Mouse (Mus musculus) intestine, embryonic 14.5 days (tissue): ENCODE results near the gene Slfn5. TPM values are rescaled to one million over a fixed set of nuclear protein-coding genes. Genes with fewer than 3 reads are reported as not detected.
A peak's percentile ranks its signal among the peaks of the same experiment; 100 is the strongest.

ENCODE experiments used
- ATAC-seq: fragments of 200-750 bp; cut with Nextera tagmentation; replicated peaks from 2 replicates; pipeline ENCODE4 v1.8.0; 2017; ENCODE audit warnings: low read depth, moderate number of reproducible peaks, moderate TSS enrichment, moderate library complexity; ENCODE audit not compliant: low FRiP score, low TSS enrichment
- DNase-seq: peaks from one replicate; pipeline ENCODE4 v3.0.0-alpha.2; 2018; ENCODE audit warnings: low spot score
- H3K27ac ChIP-seq: fragments of 300-500 bp; sonication (generic); 2 replicates; pipeline ENCODE4 v1.5.1; 2014; ENCODE audit warnings: low read depth, mild to moderate bottlenecking, control low read depth
- H3K27me3 ChIP-seq: fragments of 300-500 bp; sonication (generic); replicated peaks from 2 replicates; pipeline ENCODE4 v1.6.1; 2014; ENCODE audit warnings: low read length, control low read depth; ENCODE audit not compliant: control insufficient read depth, insufficient read depth
- H3K36me3 ChIP-seq: fragments of 300-500 bp; sonication (generic); 2 replicates; pipeline ENCODE4 v1.6.1; 2014; ENCODE audit warnings: low read length, control low read depth; ENCODE audit not compliant: control insufficient read depth, insufficient read depth
- H3K4me1 ChIP-seq: fragments of 300-500 bp; sonication (generic); replicated peaks from 2 replicates; pipeline ENCODE4 v1.6.1; 2014; ENCODE audit warnings: low read length, control low read depth, mixed read lengths; ENCODE audit not compliant: control insufficient read depth, insufficient read depth
- H3K4me2 ChIP-seq: fragments of 300-500 bp; sonication (generic); 2 replicates; pipeline ENCODE4 v1.6.1; 2014; ENCODE audit warnings: low read length
- H3K4me3 ChIP-seq: fragments of 300-500 bp; sonication (generic); 2 replicates; pipeline ENCODE4 v1.5.1; 2014; ENCODE audit warnings: low read depth, low read length, control low read depth, mixed read lengths
- H3K9ac ChIP-seq: fragments of 300-500 bp; sonication (generic); 2 replicates; pipeline ENCODE4 v1.6.1; 2014; ENCODE audit warnings: mild to moderate bottlenecking, low read length
- H3K9me3 ChIP-seq: fragments of 300-500 bp; sonication (generic); 2 replicates; pipeline ENCODE4 v1.6.1; 2016; ENCODE audit warnings: low read length, control low read depth; ENCODE audit not compliant: control insufficient read depth
- WGBS: fragments of 180-500 bp; shearing (Covaris S2); extraction: QIAGEN DNeasy Blood & Tissue Kit; methylation state at CpG from one replicate; pipeline ENCODE4 v1.1.7; 2014; 5-methylcytosine and 5-hydroxymethylcytosine counted together
- polyA plus RNA-seq: library from polyadenylated mRNA; unstranded; fragments of >200 nt; fragmentation: Nextera tagmentation; extraction: Ambion mirVana; gene quantifications from 2 replicates; pipeline ENCODE4 v1.2.1, GENCODE M21; 2014

The Slfn5 gene
- polyA plus RNA-seq, 1 experiment from 2014 or later: 1.6 TPM

DNA sequence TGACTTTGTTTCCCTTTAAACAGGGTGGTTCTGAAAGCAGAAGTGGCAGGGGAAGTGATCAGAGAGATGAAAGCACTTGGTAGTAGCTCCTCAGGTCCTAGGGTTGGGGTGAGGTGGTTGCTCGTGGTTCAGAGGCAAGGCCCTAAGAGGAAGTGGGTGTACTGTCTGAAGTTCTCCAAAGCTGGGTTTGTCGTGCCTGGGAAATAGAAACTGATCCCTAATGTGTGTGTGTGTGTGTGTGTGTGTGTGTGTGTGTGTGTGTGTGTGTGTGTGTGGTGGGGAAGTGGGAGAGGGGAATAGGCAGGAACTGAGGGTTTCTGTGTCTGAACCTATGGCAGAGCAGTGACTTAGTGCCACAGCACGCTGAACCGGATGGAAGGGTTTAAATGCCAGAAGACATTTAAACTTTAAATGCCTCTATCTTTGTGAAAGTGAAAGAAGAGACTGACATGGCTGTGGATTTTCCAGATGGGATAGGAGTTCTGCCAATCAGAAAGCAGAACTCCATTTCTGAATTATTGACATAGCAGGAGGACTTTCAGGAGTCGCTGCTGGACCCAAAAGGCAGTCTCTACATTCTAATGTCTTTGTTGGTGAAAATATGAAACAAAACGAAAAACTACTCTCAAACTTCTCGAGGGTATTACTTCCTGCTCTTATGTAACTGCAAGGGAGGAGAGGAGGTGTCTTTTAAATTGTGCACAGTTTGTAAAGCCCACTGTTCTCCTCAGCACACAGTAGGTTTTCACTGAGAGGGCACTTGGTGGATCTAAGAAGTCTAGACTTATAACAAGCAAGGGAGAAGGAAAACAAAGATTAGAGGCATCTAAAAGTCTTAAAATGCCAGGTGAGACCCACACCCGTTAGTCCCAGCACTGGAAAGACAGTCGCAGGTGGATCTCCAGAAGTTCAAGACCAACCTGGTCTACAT lies 1.7 kb downstream of the Slfn5 start:
- Histone ChIP-seq H3K4me1 (no peaks in the 10 kb centered on the region; the same call in 1 of the 2 replicates), H3K27me3 (peaks cover 52% of the 10 kb centered on the region), H3K36me3 (no peaks in the 10 kb centered on the region), H3K27ac (no peak overlapping the region), H3K9me3 (no peaks in the 10 kb centered on the region), H3K9ac (no peak overlapping the region), H3K4me3 (no peak overlapping the region), H3K4me2 (no peak overlapping the region)
- DNase-seq (no peak), ATAC-seq (no peak)
- 62% methylated on average over 9 of the region's 9 CpGs for WGBS

GRCm38 (mm10) chr11:82954631-82955030 lies 3.5 kb downstream of the Slfn5 start:
- no peak for ATAC-seq
- DNase-seq: no peak
- H3K4me1 ChIP-seq: no peaks in the 10 kb centered on the region; the same call in 1 of the 2 replicates
- H3K9me3 ChIP-seq: no peaks in the 10 kb centered on the region
- WGBS: 66% methylated on average over 6 of the region's 6 CpGs
- H3K27me3 ChIP-seq: peaks cover 46% of the 10 kb centered on the region
- no peak overlapping the region for H3K4me3 ChIP-seq
- no peaks in the 10 kb centered on the region for H3K36me3 ChIP-seq
- no peak overlapping the region for H3K9ac ChIP-seq
- H3K27ac ChIP-seq: no peak overlapping the region
- no peak overlapping the region for H3K4me2 ChIP-seq

DNA sequence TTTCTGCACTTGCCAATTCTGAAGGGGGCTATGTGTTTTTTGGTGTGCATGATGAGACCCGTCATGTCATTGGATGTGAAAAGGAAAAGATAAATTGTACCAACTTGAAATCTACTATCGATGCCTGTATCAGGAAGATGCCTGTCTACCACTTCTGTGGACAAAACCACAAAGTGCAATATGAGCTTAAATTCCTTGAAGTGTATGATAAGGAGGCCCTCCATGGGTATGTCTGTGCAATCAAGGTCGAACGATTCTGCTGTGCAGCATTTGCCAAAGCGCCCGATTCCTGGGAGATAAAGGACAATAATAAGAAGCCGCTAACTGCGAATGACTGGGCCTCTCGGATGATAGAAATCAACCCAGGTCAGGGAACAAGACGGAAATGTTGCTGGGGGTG lies 5.8 kb downstream of the Slfn5 start:
- no peaks in the 10 kb centered on the region for H3K9me3 ChIP-seq
- H3K36me3 ChIP-seq: no peaks in the 10 kb centered on the region
- no peak for ATAC-seq
- no peaks in the 10 kb centered on the region for H3K4me1 ChIP-seq
- H3K27ac ChIP-seq: no peak overlapping the region
- DNase-seq: no peak
- WGBS: 77% methylated on average over 10 of the region's 10 CpGs
- H3K27me3 ChIP-seq: peaks cover 26% of the 10 kb centered on the region
- no peak overlapping the region for H3K9ac ChIP-seq
- no peak overlapping the region for H3K4me3 ChIP-seq
- H3K4me2 ChIP-seq: no peak overlapping the region

- 19% methylated on average over 4 of the region's 4 CpGs for WGBS
- Histone ChIP-seq H3K4me1 (no peaks in the 10 kb centered on the region), H3K36me3 (no peaks in the 10 kb centered on the region), H3K4me3 (no peak overlapping the region), H3K27ac (no peak overlapping the region), H3K4me2 (no peak overlapping the region), H3K27me3 (peaks cover under 1% of the 10 kb centered on the region; the same call in 1 of the 2 replicates), H3K9me3 (no peaks in the 10 kb centered on the region), H3K9ac (no peak overlapping the region)
- ATAC-seq: no peak
- DNase-seq: no peak
These were observed 8.5 kb downstream of the Slfn5 start for GRCm38 (mm10) chr11:82959613-82960012.

- Histone ChIP-seq H3K27ac (no peak overlapping the region), H3K9ac (no peak overlapping the region), H3K4me3 (no peak overlapping the region), H3K4me2 (no peak overlapping the region), H3K9me3 (no peaks in the 10 kb centered on the region), H3K36me3 (no peaks in the 10 kb centered on the region), H3K4me1 (no peaks in the 10 kb centered on the region), H3K27me3 (no peaks in the 10 kb centered on the region)
- no peak for ATAC-seq
- WGBS: 67% methylated on average over 2 of the region's 2 CpGs
- no peak for DNase-seq
These were observed 10.6 kb downstream of the Slfn5 start for GRCm38 (mm10) chr11:82961743-82962142.

DNA sequence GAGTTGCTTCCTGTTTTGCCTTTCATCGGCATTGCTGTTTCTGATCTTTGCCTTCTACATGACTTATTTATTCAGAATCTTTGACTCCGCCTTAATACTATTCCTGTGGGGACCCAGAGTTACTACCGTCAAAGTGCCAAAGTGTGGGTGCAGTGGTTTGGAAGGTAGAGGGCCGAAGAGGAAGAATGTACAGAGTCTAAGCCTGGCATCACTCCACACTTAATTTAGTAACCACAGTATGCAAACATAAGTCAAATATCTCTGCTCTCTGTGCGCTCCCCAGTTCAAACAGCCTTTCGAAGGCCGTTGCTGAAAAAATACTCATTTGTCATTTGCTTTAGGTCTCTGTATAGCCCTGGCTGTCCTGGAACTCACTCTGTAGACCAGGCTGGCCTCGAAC lies 11.1 kb downstream of the Slfn5 start:
- no peaks in the 10 kb centered on the region for H3K9me3 ChIP-seq
- no peak overlapping the region for H3K4me2 ChIP-seq
- H3K27me3 ChIP-seq: no peaks in the 10 kb centered on the region
- no peak for DNase-seq
- H3K36me3 ChIP-seq: no peaks in the 10 kb centered on the region
- no peaks in the 10 kb centered on the region for H3K4me1 ChIP-seq
- no peak overlapping the region for H3K27ac ChIP-seq
- H3K4me3 ChIP-seq: no peak overlapping the region
- ATAC-seq: no peak
- H3K9ac ChIP-seq: no peak overlapping the region
- WGBS: 78% methylated on average over 8 of the region's 8 CpGs

DNA sequence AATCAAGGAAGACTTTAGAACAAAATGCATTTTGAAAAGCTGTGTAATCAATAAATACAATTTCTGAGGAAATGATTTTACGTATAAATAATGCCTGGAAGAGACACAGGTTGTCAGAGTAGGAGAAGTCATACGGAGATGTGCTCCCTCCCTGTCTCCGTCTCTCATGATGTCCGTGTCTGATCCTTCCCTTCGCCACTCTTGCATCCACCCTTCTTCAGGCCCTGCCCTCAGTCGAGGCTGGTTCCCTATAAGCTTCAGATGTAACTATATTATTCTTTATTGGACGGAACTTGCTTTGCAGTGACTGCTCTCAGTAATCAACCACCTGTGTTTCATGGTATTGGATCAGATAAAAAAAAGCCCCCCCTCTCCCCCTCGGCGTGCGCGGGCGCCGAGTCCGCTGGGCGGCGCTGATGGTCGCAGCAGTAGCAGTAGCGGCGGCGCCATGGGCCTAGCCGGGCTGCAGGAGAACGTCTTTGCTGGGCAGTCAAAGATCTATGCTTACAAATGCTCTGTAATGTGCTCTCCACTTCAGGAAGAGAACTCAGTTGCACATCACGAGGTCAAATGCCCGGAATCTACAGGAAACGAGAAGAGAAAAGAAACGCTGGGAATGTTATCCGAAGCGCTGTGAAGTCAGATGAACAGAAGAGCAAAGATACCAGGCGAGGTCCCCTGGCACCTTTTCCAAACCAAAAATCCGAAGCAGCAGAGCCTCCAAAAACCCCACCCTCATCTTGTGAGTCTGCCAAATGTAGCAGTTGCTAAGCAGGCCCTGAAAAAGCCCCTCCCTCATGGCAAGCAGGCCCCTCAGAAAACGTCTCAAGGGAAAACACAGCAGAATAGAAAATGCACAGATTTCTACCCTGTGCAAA lies 19.8 kb downstream of the Slfn5 start:
- peak overlapping the region; percentile 38; the same call in 1 of the 2 replicates for H3K27ac ChIP-seq
- peak overlapping the region; percentile 43 for H3K4me2 ChIP-seq
- H3K4me3 ChIP-seq: peak overlapping the region; percentile 12
- H3K4me1 ChIP-seq: 0 out of 2 replicates have a peak, but pooled peaks cover 7% of the 10 kb centered on the region
- ATAC-seq (no peak), DNase-seq (peak; percentile 76)
- H3K27me3 ChIP-seq: no peaks in the 10 kb centered on the region
- H3K9ac ChIP-seq: peak overlapping the region; percentile 22; the same call in 1 of the 2 replicates
- H3K36me3 ChIP-seq: no peaks in the 10 kb centered on the region
- WGBS: 9% methylated on average over 31 of the region's 31 CpGs
- H3K9me3 ChIP-seq: no peaks in the 10 kb centered on the region

- Histone ChIP-seq H3K4me1 (0 out of 2 replicates have a peak, but pooled peaks cover 7% of the 10 kb centered on the region), H3K27ac (peak overlapping the region; percentile 38; the same call in 1 of the 2 replicates), H3K4me2 (peak overlapping the region; percentile 43), H3K9me3 (no peaks in the 10 kb centered on the region), H3K27me3 (no peaks in the 10 kb centered on the region), H3K9ac (no peak overlapping the region; the same call in 1 of the 2 replicates), H3K4me3 (no peak overlapping the region), H3K36me3 (no peaks in the 10 kb centered on the region)
- ATAC-seq (no peak), DNase-seq (no peak)
- WGBS: 68% methylated on average over 9 of the region's 11 CpGs
These were observed 20.4 kb downstream of the Slfn5 start for GRCm38 (mm10) chr11:82971590-82971974.
